Mouse (Mus musculus): ENCODE measurements around the gene Hba-x. TPM values are rescaled to one million over a fixed set of nuclear protein-coding genes. Genes with fewer than 3 reads are reported as not detected.

Gene Hba-x
- 300 and 380 TPM in 2 replicates for polyA plus RNA-seq (2014; fragmentation: Nextera tagmentation; extraction: Ambion mirVana)

GRCm38 (mm10) chr11:32276347-32276746 lies at the start of gene Hba-x:
Gene Hba-x, plus strand, starts transcription at chr11:32276400.
- H3K4me2 ChIP-seq (ENCODE audit: low read length): no peak within 1 kb of the TSS
- ATAC-seq (ENCODE audit: insufficient number of reproducible peaks, insufficient read depth, low FRiP score, low read depth): no peak
- H3K9ac ChIP-seq (ENCODE audit: low read length): no peak within 1 kb of the TSS
- no peaks in the 10 kb centered on the region for H3K9me3 ChIP-seq (ENCODE audit: control insufficient read depth, low read length)
- 55% methylated on average over 3 of the region's 3 CpGs for WGBS
- H3K27ac ChIP-seq (replicated peaks in 1 of 2; ENCODE audit: control insufficient read depth in 1 of 2, insufficient read depth in 1 of 2, low read depth in 2 of 2, low read length in 2 of 2): no peak within 1 kb of the TSS; a peak in 1 of 4 replicates
- H3K4me3 ChIP-seq (ENCODE audit: control insufficient read depth in 1 of 2, insufficient read depth in 1 of 2, low read depth in 1 of 2, low read length in 2 of 2): no peak within 1 kb of the TSS
- H3K27me3 ChIP-seq (ENCODE audit: control insufficient read depth, insufficient read depth, low read length): peaks cover 47% of the 10 kb centered on the region
- H3K4me1 ChIP-seq (ENCODE audit: control insufficient read depth in 2 of 2, insufficient read depth in 2 of 2, low read length in 2 of 2): no peaks in the 10 kb centered on the region
- no peaks in the 10 kb centered on the region for H3K36me3 ChIP-seq (ENCODE audit: control insufficient read depth, insufficient read depth, low read length)

- Histone ChIP-seq H3K4me2 (ENCODE audit: low read length) (peak overlapping the region; percentile 72), H3K27me3 (ENCODE audit: control insufficient read depth, insufficient read depth, low read length) (no peaks in the 10 kb centered on the region), H3K27ac (replicated peaks in 1 of 2; ENCODE audit: control insufficient read depth in 1 of 2, insufficient read depth in 1 of 2, low read depth in 2 of 2, low read length in 2 of 2) (peak overlapping the region; percentile 87 to 89), H3K9ac (ENCODE audit: low read length) (peak overlapping the region; percentile 77), H3K4me3 (ENCODE audit: control insufficient read depth in 1 of 2, insufficient read depth in 1 of 2, low read depth in 1 of 2, low read length in 2 of 2) (peak overlapping the region; percentile 59 to 83), H3K9me3 (ENCODE audit: control insufficient read depth, low read length) (no peaks in the 10 kb centered on the region), H3K36me3 (ENCODE audit: control insufficient read depth, insufficient read depth, low read length) (peaks cover 32% of the 10 kb centered on the region), H3K4me1 (ENCODE audit: control insufficient read depth in 2 of 2, insufficient read depth in 2 of 2, low read length in 2 of 2) (peaks cover 33 to 42% of the 10 kb centered on the region in 2 experiments)
- ATAC-seq (ENCODE audit: insufficient number of reproducible peaks, insufficient read depth, low FRiP score, low read depth): no peak
- 41% methylated on average over 1 of the region's 1 CpGs for WGBS
Measured at GRCm38 (mm10) chr11:32227041-32227440, 49.2 kb upstream of the Hba-x start.

DNA sequence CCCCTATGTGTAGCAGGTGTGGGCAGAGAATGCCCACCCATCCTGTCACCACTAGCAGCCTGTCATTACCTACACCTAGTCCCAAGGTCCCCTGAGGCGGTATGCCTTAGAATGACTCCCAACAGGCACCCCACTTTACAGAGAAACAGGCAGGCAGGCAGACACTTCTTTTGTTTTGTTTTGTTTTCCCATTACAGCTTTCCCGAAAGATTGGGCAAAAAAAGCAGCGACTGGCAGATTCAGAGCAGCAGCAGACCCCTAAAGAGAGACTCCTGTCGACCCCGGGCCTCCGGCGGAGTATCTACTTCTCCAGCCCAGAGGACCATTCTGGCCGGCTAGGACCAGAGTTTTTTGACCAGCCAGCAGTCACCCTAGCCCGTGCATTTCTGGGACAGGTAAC lies 48.6 kb upstream of the Hba-x start:
- peaks cover 30 to 38% of the 10 kb centered on the region in 2 experiments for H3K4me1 ChIP-seq (ENCODE audit: control insufficient read depth in 2 of 2, insufficient read depth in 2 of 2, low read length in 2 of 2)
- no peak overlapping the region for H3K27ac ChIP-seq (replicated peaks in 1 of 2; ENCODE audit: control insufficient read depth in 1 of 2, insufficient read depth in 1 of 2, low read depth in 2 of 2, low read length in 2 of 2)
- no peak overlapping the region for H3K4me2 ChIP-seq (ENCODE audit: low read length)
- 92% methylated on average over 9 of the region's 9 CpGs for WGBS
- H3K36me3 ChIP-seq (ENCODE audit: control insufficient read depth, insufficient read depth, low read length): peaks cover 37% of the 10 kb centered on the region
- H3K4me3 ChIP-seq (ENCODE audit: control insufficient read depth in 1 of 2, insufficient read depth in 1 of 2, low read depth in 1 of 2, low read length in 2 of 2): no peak overlapping the region
- H3K9ac ChIP-seq (ENCODE audit: low read length): no peak overlapping the region
- no peaks in the 10 kb centered on the region for H3K9me3 ChIP-seq (ENCODE audit: control insufficient read depth, low read length)
- ATAC-seq (ENCODE audit: insufficient number of reproducible peaks, insufficient read depth, low FRiP score, low read depth): no peak
- H3K27me3 ChIP-seq (ENCODE audit: control insufficient read depth, insufficient read depth, low read length): no peaks in the 10 kb centered on the region

GRCm38 (mm10) chr11:32228292-32228845 lies 47.8 kb upstream of the Hba-x start:
- H3K9ac ChIP-seq (ENCODE audit: low read length): no peak overlapping the region
- no peaks in the 10 kb centered on the region for H3K27me3 ChIP-seq (ENCODE audit: control insufficient read depth, insufficient read depth, low read length)
- no peak overlapping the region for H3K4me2 ChIP-seq (ENCODE audit: low read length)
- no peak for ATAC-seq (ENCODE audit: insufficient number of reproducible peaks, insufficient read depth, low FRiP score, low read depth)
- H3K4me1 ChIP-seq (ENCODE audit: control insufficient read depth in 2 of 2, insufficient read depth in 2 of 2, low read length in 2 of 2): peaks cover 24 to 30% of the 10 kb centered on the region in 2 experiments
- WGBS: 79% methylated on average over 3 of the region's 3 CpGs
- no peak overlapping the region for H3K27ac ChIP-seq (replicated peaks in 1 of 2; ENCODE audit: control insufficient read depth in 1 of 2, insufficient read depth in 1 of 2, low read depth in 2 of 2, low read length in 2 of 2)
- no peak overlapping the region for H3K4me3 ChIP-seq (ENCODE audit: control insufficient read depth in 1 of 2, insufficient read depth in 1 of 2, low read depth in 1 of 2, low read length in 2 of 2)
- H3K36me3 ChIP-seq (ENCODE audit: control insufficient read depth, insufficient read depth, low read length): peaks cover 45% of the 10 kb centered on the region
- no peaks in the 10 kb centered on the region for H3K9me3 ChIP-seq (ENCODE audit: control insufficient read depth, low read length)

DNA sequence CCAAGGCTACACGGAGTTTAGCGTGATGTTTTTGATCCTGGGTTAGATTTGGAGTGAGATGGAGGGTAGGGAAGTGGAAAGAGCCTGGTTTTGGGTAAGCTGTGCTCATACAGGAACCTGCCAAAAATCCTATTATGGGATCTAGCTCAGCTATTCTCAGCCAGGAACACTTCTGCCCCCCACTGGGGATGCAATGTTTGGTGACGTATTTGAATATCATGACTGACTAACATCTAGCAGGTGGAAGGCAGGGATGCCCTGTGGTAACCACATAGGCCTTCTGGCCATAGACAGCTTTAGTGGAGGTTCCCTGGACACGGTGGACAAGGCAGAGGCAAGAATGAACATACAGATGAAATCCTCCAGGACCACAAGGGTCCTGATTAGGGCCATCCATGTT lies 46.0 kb upstream of the Hba-x start:
- no peak overlapping the region for H3K27ac ChIP-seq (replicated peaks in 1 of 2; ENCODE audit: control insufficient read depth in 1 of 2, insufficient read depth in 1 of 2, low read depth in 2 of 2, low read length in 2 of 2)
- no peak for ATAC-seq (ENCODE audit: insufficient number of reproducible peaks, insufficient read depth, low FRiP score, low read depth)
- H3K27me3 ChIP-seq (ENCODE audit: control insufficient read depth, insufficient read depth, low read length): no peaks in the 10 kb centered on the region
- no peaks in the 10 kb centered on the region for H3K9me3 ChIP-seq (ENCODE audit: control insufficient read depth, low read length)
- 69% methylated on average over 4 of the region's 4 CpGs for WGBS
- H3K4me3 ChIP-seq (ENCODE audit: control insufficient read depth in 1 of 2, insufficient read depth in 1 of 2, low read depth in 1 of 2, low read length in 2 of 2): no peak overlapping the region
- H3K9ac ChIP-seq (ENCODE audit: low read length): no peak overlapping the region
- H3K4me1 ChIP-seq (ENCODE audit: control insufficient read depth in 2 of 2, insufficient read depth in 2 of 2, low read length in 2 of 2): peaks cover 17 to 20% of the 10 kb centered on the region in 2 experiments
- H3K4me2 ChIP-seq (ENCODE audit: low read length): no peak overlapping the region
- H3K36me3 ChIP-seq (ENCODE audit: control insufficient read depth, insufficient read depth, low read length): peaks cover 57% of the 10 kb centered on the region

DNA sequence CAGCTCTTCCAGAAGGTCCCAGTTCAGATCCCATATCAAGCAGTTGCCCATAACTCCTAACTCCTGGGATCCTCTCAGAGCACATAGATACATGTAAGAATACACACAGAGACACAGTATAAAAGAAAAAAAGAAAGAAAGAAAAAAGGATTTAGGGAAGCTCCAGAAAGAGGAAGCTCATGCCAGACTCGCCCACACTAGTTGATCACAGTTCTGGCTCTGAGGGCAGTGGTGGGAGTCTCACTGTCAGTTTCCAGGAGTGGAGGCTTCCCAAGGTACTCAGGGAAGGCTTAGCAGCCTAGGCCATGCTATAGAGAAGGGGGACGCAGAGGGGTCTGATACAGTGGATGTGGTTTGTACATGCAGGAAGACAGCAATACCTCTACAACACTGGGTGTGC lies 45.1 kb upstream of the Hba-x start:
- H3K27ac ChIP-seq (replicated peaks in 1 of 2; ENCODE audit: control insufficient read depth in 1 of 2, insufficient read depth in 1 of 2, low read depth in 2 of 2, low read length in 2 of 2): no peak overlapping the region
- WGBS: 90% methylated on average over 2 of the region's 2 CpGs
- peaks cover 57% of the 10 kb centered on the region for H3K36me3 ChIP-seq (ENCODE audit: control insufficient read depth, insufficient read depth, low read length)
- peaks cover 11 to 20% of the 10 kb centered on the region in 2 experiments for H3K4me1 ChIP-seq (ENCODE audit: control insufficient read depth in 2 of 2, insufficient read depth in 2 of 2, low read length in 2 of 2)
- no peak overlapping the region for H3K4me3 ChIP-seq (ENCODE audit: control insufficient read depth in 1 of 2, insufficient read depth in 1 of 2, low read depth in 1 of 2, low read length in 2 of 2)
- ATAC-seq (ENCODE audit: insufficient number of reproducible peaks, insufficient read depth, low FRiP score, low read depth): no peak
- no peaks in the 10 kb centered on the region for H3K27me3 ChIP-seq (ENCODE audit: control insufficient read depth, insufficient read depth, low read length)
- no peaks in the 10 kb centered on the region for H3K9me3 ChIP-seq (ENCODE audit: control insufficient read depth, low read length)
- H3K4me2 ChIP-seq (ENCODE audit: low read length): no peak overlapping the region
- no peak overlapping the region for H3K9ac ChIP-seq (ENCODE audit: low read length)

- Histone ChIP-seq H3K27me3 (ENCODE audit: control insufficient read depth, insufficient read depth, low read length) (no peaks in the 10 kb centered on the region), H3K9ac (ENCODE audit: low read length) (no peak overlapping the region), H3K36me3 (ENCODE audit: control insufficient read depth, insufficient read depth, low read length) (peaks cover 68% of the 10 kb centered on the region), H3K4me3 (ENCODE audit: control insufficient read depth in 1 of 2, insufficient read depth in 1 of 2, low read depth in 1 of 2, low read length in 2 of 2) (no peak overlapping the region), H3K4me2 (ENCODE audit: low read length) (no peak overlapping the region), H3K27ac (replicated peaks in 1 of 2; ENCODE audit: control insufficient read depth in 1 of 2, insufficient read depth in 1 of 2, low read depth in 2 of 2, low read length in 2 of 2) (no peak overlapping the region), H3K4me1 (ENCODE audit: control insufficient read depth in 2 of 2, insufficient read depth in 2 of 2, low read length in 2 of 2) (peaks cover 5 to 14% of the 10 kb centered on the region in 2 experiments; a peak in 3 of 4 replicates), H3K9me3 (ENCODE audit: control insufficient read depth, low read length) (no peaks in the 10 kb centered on the region)
- 83% methylated on average over 10 of the region's 10 CpGs for WGBS
- ATAC-seq (ENCODE audit: insufficient number of reproducible peaks, insufficient read depth, low FRiP score, low read depth): no peak
Measured at GRCm38 (mm10) chr11:32232848-32233247, 43.4 kb upstream of the Hba-x start.

DNA sequence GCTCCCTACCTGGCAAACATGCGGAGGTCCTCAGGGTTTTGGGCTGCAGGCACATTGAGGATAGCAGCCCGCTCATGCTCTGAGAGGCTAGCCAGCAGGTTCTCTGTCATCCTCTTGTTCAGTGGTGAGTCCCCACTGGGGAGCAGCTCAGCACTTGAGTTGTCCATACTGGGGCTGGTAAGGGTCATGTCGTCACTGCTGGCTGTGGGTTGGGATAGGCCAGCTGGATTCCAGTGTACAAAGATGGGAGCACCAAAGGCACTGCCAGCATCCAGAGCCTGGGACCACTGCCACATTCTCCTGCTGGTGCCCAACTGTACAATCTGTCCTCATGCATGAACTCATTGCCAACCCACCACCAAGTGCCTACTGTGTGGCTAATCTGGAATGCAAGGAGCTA lies 42.3 kb upstream of the Hba-x start:
- Histone ChIP-seq H3K9ac (ENCODE audit: low read length) (no peak overlapping the region), H3K36me3 (ENCODE audit: control insufficient read depth, insufficient read depth, low read length) (peaks cover 76% of the 10 kb centered on the region), H3K27me3 (ENCODE audit: control insufficient read depth, insufficient read depth, low read length) (no peaks in the 10 kb centered on the region), H3K27ac (replicated peaks in 1 of 2; ENCODE audit: control insufficient read depth in 1 of 2, insufficient read depth in 1 of 2, low read depth in 2 of 2, low read length in 2 of 2) (no peak overlapping the region), H3K4me2 (ENCODE audit: low read length) (no peak overlapping the region), H3K4me3 (ENCODE audit: control insufficient read depth in 1 of 2, insufficient read depth in 1 of 2, low read depth in 1 of 2, low read length in 2 of 2) (no peak overlapping the region), H3K9me3 (ENCODE audit: control insufficient read depth, low read length) (no peaks in the 10 kb centered on the region), H3K4me1 (ENCODE audit: control insufficient read depth in 2 of 2, insufficient read depth in 2 of 2, low read length in 2 of 2) (peaks cover 5 to 17% of the 10 kb centered on the region in 2 experiments; a peak in 3 of 4 replicates)
- ATAC-seq (ENCODE audit: insufficient number of reproducible peaks, insufficient read depth, low FRiP score, low read depth): no peak
- 85% methylated on average over 3 of the region's 3 CpGs for WGBS
